Mouse (Mus musculus) CH12.LX (cell line): Measurements from ENCODE around the gene Tomm6. TPM values are rescaled to one million over a fixed set of nuclear protein-coding genes. Genes with fewer than 3 reads are reported as not detected.

Experiments used
- DNase-seq: peaks from one replicate; pipeline ENCODE4 v3.0.0-alpha.2; 2013; ENCODE audit errors: extremely low read depth
- H3K27ac ChIP-seq: 2 replicates; pipeline ENCODE4 v1.5.1; 2012; ENCODE audit warnings: low read depth, mild to moderate bottlenecking, control low read depth, moderate library complexity; ENCODE audit not compliant: insufficient read depth
- H3K27me3 ChIP-seq: replicated peaks from 2 replicates; pipeline ENCODE3; 2012; ENCODE audit warnings: inconsistent platforms
- H3K36me3 ChIP-seq, 2 experiments: replicated peaks in 1 of 2; 2 replicates each; pipeline versions ENCODE3 to v1.6.1; 2012; ENCODE audit warnings: inconsistent platforms in 1 of 2, low read length in 1 of 2, mild to moderate bottlenecking in 1 of 2, mixed read lengths in 1 of 2, moderate library complexity in 1 of 2; ENCODE audit not compliant: control insufficient read depth in 1 of 2, insufficient read depth in 1 of 2
- H3K4me1 ChIP-seq, 2 experiments: 2 replicates each; pipeline ENCODE4 v1.6.1; 2012; ENCODE audit warnings: inconsistent platforms in 1 of 2, moderate library complexity in 1 of 2; ENCODE audit not compliant: insufficient read depth in 2 of 2, control insufficient read depth in 1 of 2
- H3K4me2 ChIP-seq: 2 replicates; pipeline ENCODE4 v1.6.1; 2012; ENCODE audit warnings: low read depth, mild to moderate bottlenecking, control low read depth; ENCODE audit not compliant: poor library complexity, insufficient read depth, severe bottlenecking
- H3K4me3 ChIP-seq, 3 experiments: fragments of 150-350 bp in 1 of 3; sonication (generic) in 1 of 3; replicated peaks in 1 of 3; 2 replicates each; pipeline versions ENCODE3 to v1.5.1; 2011 to 2012; ENCODE audit warnings: low read depth in 2 of 3, low read length in 2 of 3, mild to moderate bottlenecking in 2 of 3, moderate library complexity in 2 of 3, control low read depth in 1 of 3, improper control_type of control experiment in 1 of 3, inconsistent platforms in 1 of 3, mixed read lengths in 1 of 3; ENCODE audit not compliant: poor library complexity in 1 of 3
- H3K79me2 ChIP-seq: replicated peaks from 2 replicates; pipeline ENCODE4 v1.6.1; 2012; ENCODE audit warnings: mild to moderate bottlenecking, moderate library complexity; ENCODE audit not compliant: control insufficient read depth, poor library complexity, insufficient read depth, severe bottlenecking; ENCODE audit errors: extremely low read depth
- H3K9ac ChIP-seq: 2 replicates; pipeline ENCODE4 v1.6.1; 2012; ENCODE audit warnings: low read depth, mild to moderate bottlenecking, control low read depth, moderate library complexity; ENCODE audit not compliant: insufficient read depth
- H3K9me3 ChIP-seq: replicated peaks from 2 replicates; pipeline ENCODE3; 2012; ENCODE audit warnings: low read length, inconsistent platforms, mixed read lengths
- BHLHE40 ChIP-seq: IDR thresholded peaks from 2 replicates; pipeline ENCODE4 v1.6.1; 2011; ENCODE audit warnings: mild to moderate bottlenecking, low read depth, low read length, improper control_type of control experiment
- CHD1 ChIP-seq: IDR thresholded peaks from 2 replicates; pipeline ENCODE4 v1.6.1; 2012; ENCODE audit warnings: low read depth, low read length, improper control_type of control experiment, inconsistent platforms
- CHD2 ChIP-seq: IDR thresholded peaks from 2 replicates; pipeline ENCODE4 v1.6.1; 2011; ENCODE audit warnings: low read length, improper control_type of control experiment
- E2F4 ChIP-seq: IDR thresholded peaks from 2 replicates; pipeline ENCODE4 v1.6.1; 2011; ENCODE audit warnings: low read depth, low read length, improper control_type of control experiment; ENCODE audit not compliant: insufficient replicate concordance
- ELF1 ChIP-seq: IDR thresholded peaks from 2 replicates; pipeline ENCODE4 v1.6.1; 2014; ENCODE audit warnings: low read depth, mild to moderate bottlenecking, inconsistent platforms, low read length, improper control_type of control experiment
- EP300 ChIP-seq: IDR thresholded peaks from 2 replicates; pipeline ENCODE4 v1.6.1; 2011; ENCODE audit warnings: low read length, improper control_type of control experiment
- HCFC1 ChIP-seq: IDR thresholded peaks from 2 replicates; pipeline ENCODE4 v1.6.1; 2012; ENCODE audit warnings: low read depth, mild to moderate bottlenecking, inconsistent platforms, low read length, improper control_type of control experiment
- IRF4 ChIP-seq: IDR thresholded peaks from 2 replicates; pipeline ENCODE4 v1.6.1; 2014; ENCODE audit warnings: low read depth, mild to moderate bottlenecking, inconsistent platforms, low read length, improper control_type of control experiment
- JUND ChIP-seq: conservative IDR thresholded peaks from 2 replicates; pipeline ENCODE4 v1.6.1; 2011; ENCODE audit warnings: low read depth, low read length, improper control_type of control experiment
- KAT2A ChIP-seq: IDR thresholded peaks from 2 replicates; pipeline ENCODE4 v1.6.1; 2012; ENCODE audit warnings: low read length, improper control_type of control experiment, inconsistent platforms; ENCODE audit not compliant: insufficient replicate concordance
- MAX ChIP-seq: IDR thresholded peaks from 2 replicates; pipeline ENCODE4 v1.6.1; 2011; ENCODE audit warnings: low read length, improper control_type of control experiment
- MAZ ChIP-seq: IDR thresholded peaks from 2 replicates; pipeline ENCODE4 v1.6.1; 2012; ENCODE audit warnings: low read depth, mild to moderate bottlenecking, inconsistent platforms, low read length, improper control_type of control experiment, moderate library complexity
- MEF2A ChIP-seq: IDR thresholded peaks from 2 replicates; pipeline ENCODE4 v1.6.1; 2014; ENCODE audit warnings: low read depth, mild to moderate bottlenecking, inconsistent platforms, low read length, improper control_type of control experiment, borderline replicate concordance
- MYC ChIP-seq: IDR thresholded peaks from 2 replicates; pipeline ENCODE4 v1.6.1; 2011; ENCODE audit warnings: low read depth, mild to moderate bottlenecking, improper control_type of control experiment, low read length
- NELFE ChIP-seq: IDR thresholded peaks from 2 replicates; pipeline ENCODE4 v1.6.1; 2011; ENCODE audit warnings: low read depth, low read length, improper control_type of control experiment
- NRF1 ChIP-seq: IDR thresholded peaks from 2 replicates; pipeline ENCODE4 v1.6.1; 2014; ENCODE audit warnings: low read depth, mild to moderate bottlenecking, inconsistent platforms, low read length, improper control_type of control experiment, moderate library complexity
- POLR2AphosphoS2 ChIP-seq: IDR thresholded peaks from 2 replicates; pipeline ENCODE4 v1.6.1; 2011; ENCODE audit warnings: low read depth, low read length, improper control_type of control experiment
- SIN3A ChIP-seq: IDR thresholded peaks from 2 replicates; pipeline ENCODE4 v1.6.1; 2012; ENCODE audit warnings: low read length, improper control_type of control experiment, inconsistent platforms
- SMC3 ChIP-seq: IDR thresholded peaks from 2 replicates; pipeline ENCODE4 v1.6.1; 2011; ENCODE audit warnings: low read depth, low read length, improper control_type of control experiment
- TBP ChIP-seq: conservative IDR thresholded peaks from 2 replicates; pipeline ENCODE4 v1.6.1; 2011; ENCODE audit warnings: low read depth, low read length, improper control_type of control experiment
- TCF12 ChIP-seq: IDR thresholded peaks from 2 replicates; pipeline ENCODE4 v1.6.1; 2014; ENCODE audit warnings: low read depth, mild to moderate bottlenecking, inconsistent platforms, low read length, improper control_type of control experiment
- UBTF ChIP-seq: IDR thresholded peaks from 2 replicates; pipeline ENCODE4 v1.6.1; 2012; ENCODE audit warnings: low read depth, mild to moderate bottlenecking, inconsistent platforms, low read length, improper control_type of control experiment, moderate library complexity
- USF1 ChIP-seq: IDR thresholded peaks from 2 replicates; pipeline ENCODE4 v1.6.1; 2014; ENCODE audit warnings: low read depth, mild to moderate bottlenecking, inconsistent platforms, low read length, improper control_type of control experiment
- USF2 ChIP-seq: conservative IDR thresholded peaks from 2 replicates; pipeline ENCODE4 v1.6.1; 2011; ENCODE audit warnings: low read depth, low read length, improper control_type of control experiment
- ZKSCAN1 ChIP-seq: IDR thresholded peaks from 2 replicates; pipeline ENCODE4 v1.6.1; 2012; ENCODE audit warnings: low read depth, inconsistent platforms, low read length, improper control_type of control experiment, borderline replicate concordance
- ZNF384 ChIP-seq: IDR thresholded peaks from 2 replicates; pipeline ENCODE4 v1.6.1; 2012; ENCODE audit warnings: low read depth, low read length, improper control_type of control experiment, inconsistent platforms
- dilution Hi-C: fragments of 300-500 bp; cut with MboI; formaldehyde crosslinking; loops from 2 replicates; pipeline ENCODE4 v1.14.3; 2020; ENCODE audit warnings: low sequenced_read_pairs; ENCODE audit not compliant: extremely low pct_unique_long_range_greater_than_20kb, extremely low pct_ligation_motif_present
- in situ Hi-C: fragments of 300-500 bp; cut with MboI; formaldehyde crosslinking; loops from 3 replicates; pipeline ENCODE4 v1.14.3; 2019; ENCODE audit warnings: low sequenced_read_pairs, low pct_ligation_motif_present, low pct_unique_long_range_greater_than_20kb, mixed read lengths
- polyA plus RNA-seq: library from polyadenylated mRNA; unstranded; fragments of >175 nt; gene quantifications from 2 replicates; pipeline ENCODE4 v1.2.1, GENCODE M21; 2012; ENCODE audit warnings: low read depth; ENCODE audit not compliant: insufficient read length
- total RNA-seq, 2 experiments: library from RNA; depleted of rRNA; stranded (reverse); fragments of 300-350 nt in 1 of 2; fragments of >200 nt in 1 of 2; gene quantifications; 2 replicates each; pipeline ENCODE4 v1.2.3; 2012 to 2014

The Tomm6 gene
- total and polyA plus RNA-seq, 3 experiments = 26.4 to 424 (median 46.1) TPM

- H3K4me1 ChIP-seq = no peaks in the 10 kb centered on the region
- H3K9me3 ChIP-seq = no peaks in the 10 kb centered on the region
- no peak overlapping the region for H3K4me3 ChIP-seq
- no peaks in the 10 kb centered on the region for H3K79me2 ChIP-seq
- H3K9ac ChIP-seq = no peak overlapping the region
- no peak for TF ChIP-seq TCF12
- no peak for TF ChIP-seq MAZ
- TF ChIP-seq HCFC1 = no peak
- TF ChIP-seq ZKSCAN1 = no peak
- no peak for TF ChIP-seq MAX
- no peak for TF ChIP-seq CHD1
- TF ChIP-seq USF1 = no peak
- TF ChIP-seq KAT2A = no peak
- no peak for TF ChIP-seq CHD2
- TF ChIP-seq NRF1 = no peak
- no peak for TF ChIP-seq NELFE
- no peak for TF ChIP-seq JUND
- no peak for TF ChIP-seq USF2
- no peak for TF ChIP-seq EP300
- no peak for TF ChIP-seq ELF1
- TF ChIP-seq MYC = no peak
- in situ Hi-C loops = no loop called here
- no peak overlapping the region for H3K4me2 ChIP-seq
- DNase-seq = no peak
- H3K27ac ChIP-seq = no peak overlapping the region
- peaks cover 2 to 15% of the 10 kb centered on the region in 2 experiments for H3K36me3 ChIP-seq
- peaks cover 16% of the 10 kb centered on the region for H3K27me3 ChIP-seq
- dilution Hi-C loops = no loop called here
These were observed 14.6 kb upstream of the Tomm6 start for GRCm38 (mm10) chr17:47702548-47703345.

GRCm38 (mm10) chr17:47701793-47702192 lies 13.6 kb upstream of the Tomm6 start:
- H3K27ac ChIP-seq = no peak overlapping the region
- peaks cover 2 to 15% of the 10 kb centered on the region in 2 experiments for H3K36me3 ChIP-seq
- TF ChIP-seq MEF2A (no peak), POLR2AphosphoS2 (no peak), IRF4 (no peak), ELF1 (no peak), UBTF (no peak), MAZ (no peak), CHD2 (no peak), TBP (no peak), BHLHE40 (no peak), CHD1 (no peak), SMC3 (no peak), ZNF384 (no peak), SIN3A (no peak), ZKSCAN1 (no peak), E2F4 (no peak), TCF12 (no peak)
- H3K4me3 ChIP-seq = no peak overlapping the region
- peaks cover 21% of the 10 kb centered on the region for H3K27me3 ChIP-seq
- no peaks in the 10 kb centered on the region for H3K4me1 ChIP-seq
- dilution Hi-C loops = no loop called here
- in situ Hi-C loops = no loop called here
- no peak for DNase-seq
- H3K9ac ChIP-seq = no peak overlapping the region
- H3K79me2 ChIP-seq = no peaks in the 10 kb centered on the region
- no peak overlapping the region for H3K4me2 ChIP-seq
- no peaks in the 10 kb centered on the region for H3K9me3 ChIP-seq
